Mouse (Mus musculus) heart, adult 2 months (tissue): Measurements from ENCODE around the gene Ropn1l.

ENCODE experiments used
- CTCF ChIP-seq: fragments of 200-600 bp; IDR thresholded peaks from 2 replicates; pipeline ENCODE4 v1.8.1; 2022; ENCODE audit warnings: antibody characterized with exemption, mild to moderate bottlenecking, moderate library complexity
- EP300 ChIP-seq: fragments of 200-500 bp; IDR thresholded peaks from 2 replicates; pipeline ENCODE4 v1.6.1; 2011; ENCODE audit warnings: low read depth, low read length, control low read depth; ENCODE audit not compliant: insufficient read depth

DNA sequence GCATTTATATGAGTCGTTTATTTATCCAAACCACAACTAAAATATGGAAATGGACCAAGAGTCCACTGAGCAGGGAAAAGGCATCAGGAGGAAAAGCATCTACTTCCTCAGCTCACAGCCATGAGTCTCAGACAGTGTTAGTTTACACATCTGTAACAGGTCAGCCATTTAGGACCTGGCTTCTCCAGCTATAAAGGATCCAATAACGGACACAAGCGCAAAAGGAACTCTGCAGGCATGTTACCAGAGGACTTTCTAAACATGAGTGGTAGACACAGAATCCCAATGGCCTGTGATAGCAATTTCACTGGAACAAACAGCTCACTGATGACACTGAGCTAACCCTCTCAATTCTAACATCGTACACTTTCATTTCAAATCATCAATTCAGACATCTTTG lies 49.5 kb upstream of the Ropn1l start:
- TF ChIP-seq CTCF, result no peak
- TF ChIP-seq EP300, result no peak
